Mouse (Mus musculus) heart, adult 2 months (tissue): ENCODE results near the gene Msi2. TPM values are rescaled to one million over a fixed set of nuclear protein-coding genes. Genes with fewer than 3 reads are reported as not detected.

Source experiments
- DNase-seq, 2 experiments: peaks; one replicate each; pipeline ENCODE4 v3.0.0; 2021
- H3K27ac ChIP-seq: fragments of 200-600 bp; 2 replicates; pipeline ENCODE4 v1.8.1; 2022
- H3K27me3 ChIP-seq: fragments of 200-500 bp; 2 replicates; pipeline ENCODE4 v1.6.1; 2012; ENCODE audit warnings: mild to moderate bottlenecking, low read length, inconsistent platforms, mixed read lengths; ENCODE audit not compliant: control insufficient read depth, insufficient read depth
- H3K36me3 ChIP-seq: fragments of 200-500 bp; 2 replicates; pipeline ENCODE4 v1.6.1; 2012; ENCODE audit warnings: low read length, inconsistent platforms; ENCODE audit not compliant: control insufficient read depth, insufficient read depth
- H3K4me1 ChIP-seq: fragments of 200-500 bp; 2 replicates; pipeline ENCODE4 v1.6.1; 2011; ENCODE audit warnings: low read length; ENCODE audit not compliant: control insufficient read depth, insufficient read depth
- H3K4me3 ChIP-seq: fragments of 200-600 bp; 2 replicates; pipeline ENCODE4 v1.8.1; 2022
- H3K79me2 ChIP-seq: fragments of 200-500 bp; replicated peaks from 2 replicates; pipeline ENCODE4 v1.6.1; 2012; ENCODE audit warnings: mild to moderate bottlenecking, inconsistent platforms, low read length, moderate library complexity, mixed read lengths; ENCODE audit not compliant: control insufficient read depth, insufficient read depth
- H3K9ac ChIP-seq: fragments of 200-500 bp; 2 replicates; pipeline ENCODE4 v1.6.1; 2012; ENCODE audit warnings: low read depth, mild to moderate bottlenecking, control low read depth, inconsistent platforms, low read length, mixed read lengths
- CTCF ChIP-seq: fragments of 200-600 bp; IDR thresholded peaks from 2 replicates; pipeline ENCODE4 v1.8.1; 2022; ENCODE audit warnings: antibody characterized with exemption, mild to moderate bottlenecking, moderate library complexity
- EP300 ChIP-seq: fragments of 200-500 bp; IDR thresholded peaks from 2 replicates; pipeline ENCODE4 v1.6.1; 2011; ENCODE audit warnings: low read depth, low read length, control low read depth; ENCODE audit not compliant: insufficient read depth
- POLR2A ChIP-seq: fragments of 200-500 bp; IDR thresholded peaks from 2 replicates; pipeline ENCODE4 v1.6.1; 2011; ENCODE audit warnings: mild to moderate bottlenecking, low read depth, low read length, control low read depth; ENCODE audit not compliant: insufficient read depth
- WGBS: fragments of 180-500 bp; shearing (Covaris S2); methylation state at CpG from one replicate; pipeline ENCODE4 v1.1.7; 2018; 5-methylcytosine and 5-hydroxymethylcytosine counted together
- intact Hi-C: fragments of 180-260 bp; cut with DNase I; formaldehyde crosslinking; loops from one replicate; pipeline ENCODE4 v1.15.1; 2025
- microRNA-seq, 2 experiments: library from miRNA; unstranded; fragments of <30 nt; microRNA quantifications; one replicate each; pipeline ENCODE4 v1.2.0; 2021
- polyA plus RNA-seq: library from polyadenylated mRNA; depleted of rRNA; stranded (reverse); fragments of >200 nt; gene quantifications from 2 replicates; pipeline ENCODE4 v1.2.3, GENCODE M21; 2012; rRNA removed
- total RNA-seq, 2 experiments: library from RNA; stranded (reverse); gene quantifications; 2 replicates each; pipeline ENCODE4 v1.2.3; 2021

Msi2 gene
- total and polyA plus RNA-seq, 3 experiments = 42.5 to 208 (median 176) TPM

GRCm38 (mm10) chr11:88297526-88297925, 420.8 kb downstream of the Msi2 start:
- no peaks in the 10 kb centered on the region for H3K4me1 ChIP-seq
- H3K79me2 ChIP-seq = no peaks in the 10 kb centered on the region
- no peak overlapping the region for H3K9ac ChIP-seq
- H3K27ac ChIP-seq = no peak overlapping the region
- no peak for DNase-seq
- no peaks in the 10 kb centered on the region for H3K36me3 ChIP-seq
- intact Hi-C loops = no loop called here
- H3K4me3 ChIP-seq = no peak overlapping the region
- 71% methylated on average over 4 of the region's 4 CpGs for WGBS
- 0 out of 2 replicates have a peak, but pooled peaks cover 1% of the 10 kb centered on the region for H3K27me3 ChIP-seq
- TF ChIP-seq POLR2A (no peak), EP300 (no peak), CTCF (peak; percentile 48)

GRCm38 (mm10) chr11:88295298-88295697, 423.0 kb downstream of the Msi2 start:
- WGBS = 91% methylated on average over 5 of the region's 5 CpGs
- no peak overlapping the region for H3K4me3 ChIP-seq
- no peak for TF ChIP-seq POLR2A
- no peak for TF ChIP-seq EP300
- TF ChIP-seq CTCF = no peak
- DNase-seq = no peak
- intact Hi-C loops = no loop called here
- H3K27me3 ChIP-seq = 0 out of 2 replicates have a peak, but pooled peaks cover 1% of the 10 kb centered on the region
- no peaks in the 10 kb centered on the region; the same call in 1 of the 2 replicates for H3K4me1 ChIP-seq
- no peaks in the 10 kb centered on the region for H3K36me3 ChIP-seq
- H3K79me2 ChIP-seq = no peaks in the 10 kb centered on the region
- H3K27ac ChIP-seq = no peak overlapping the region
- H3K9ac ChIP-seq = no peak overlapping the region

GRCm38 (mm10) chr11:88294394-88294710, 424.0 kb downstream of the Msi2 start:
- H3K79me2 ChIP-seq = no peaks in the 10 kb centered on the region
- intact Hi-C loops = loop anchor here (5.0 kb wide), 3 partner anchors 258 to 528 kb away; no protein-coding TSS in a partner anchor
- H3K27ac ChIP-seq = no peak overlapping the region
- no peak overlapping the region for H3K9ac ChIP-seq
- H3K4me3 ChIP-seq = no peak overlapping the region
- no peaks in the 10 kb centered on the region; the same call in 1 of the 2 replicates for H3K4me1 ChIP-seq
- 0 out of 2 replicates have a peak, but pooled peaks cover 1% of the 10 kb centered on the region for H3K27me3 ChIP-seq
- 56% methylated on average over 17 of the region's 17 CpGs for WGBS
- DNase-seq = no peak
- TF ChIP-seq CTCF = no peak
- TF ChIP-seq EP300 = no peak
- no peak for TF ChIP-seq POLR2A
- no peaks in the 10 kb centered on the region for H3K36me3 ChIP-seq

- 0 out of 2 replicates have a peak, but pooled peaks cover 1% of the 10 kb centered on the region for H3K27me3 ChIP-seq
- no peak for DNase-seq
- H3K4me1 ChIP-seq = no peaks in the 10 kb centered on the region; the same call in 1 of the 2 replicates
- no peak within 1 kb of the TSS for H3K9ac ChIP-seq
- 62% methylated on average over 20 of the region's 20 CpGs for WGBS
- no peaks in the 10 kb centered on the region for H3K36me3 ChIP-seq
- H3K79me2 ChIP-seq = no peaks in the 10 kb centered on the region
- intact Hi-C loops = loop anchor here (5.0 kb wide), 3 partner anchors 258 to 528 kb away; no protein-coding TSS in a partner anchor
- H3K27ac ChIP-seq = no peak within 1 kb of the TSS
- no peak within 1 kb of the TSS for H3K4me3 ChIP-seq
- TF ChIP-seq EP300 (no peak), CTCF (no peak), POLR2A (no peak)
Measured at GRCm38 (mm10) chr11:88293631-88294393, 424.5 kb downstream of the Msi2 start, which contains the start of gene Ccdc182. Ccdc182 (plus strand) TSS chr11:88294058.

DNA sequence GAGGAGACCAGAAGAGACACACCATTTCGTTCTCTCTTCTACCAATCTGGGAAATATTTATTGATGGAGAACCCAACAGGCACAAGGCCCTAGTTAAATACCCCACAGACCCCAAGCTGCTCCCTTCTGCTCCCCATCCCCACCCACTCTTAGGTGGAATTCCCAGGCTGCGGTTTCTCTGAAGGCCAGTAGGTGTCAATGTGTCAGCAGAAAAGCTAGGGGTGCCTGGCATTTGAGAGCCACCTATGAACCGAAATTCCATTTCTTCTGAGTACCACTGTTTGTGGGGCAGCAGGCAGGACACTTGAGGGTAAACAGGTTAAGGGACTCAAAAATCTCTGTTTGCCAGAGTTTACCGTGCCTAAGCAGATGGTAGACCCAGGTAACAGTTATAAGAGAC, 426.6 kb downstream of the Msi2 start:
- DNase-seq = peak in 1 of 2 experiments; percentile 15
- Histone ChIP-seq H3K4me3 (no peak overlapping the region), H3K4me1 (no peaks in the 10 kb centered on the region; the same call in 1 of the 2 replicates), H3K9ac (no peak overlapping the region), H3K79me2 (no peaks in the 10 kb centered on the region), H3K36me3 (no peaks in the 10 kb centered on the region), H3K27me3 (0 out of 2 replicates have a peak, but pooled peaks cover 1% of the 10 kb centered on the region), H3K27ac (no peak overlapping the region)
- intact Hi-C loops = loop anchor here (5.0 kb wide), 3 partner anchors 261 to 531 kb away; no protein-coding TSS in a partner anchor
- TF ChIP-seq CTCF = peak; percentile 78
- TF ChIP-seq EP300 = no peak
- WGBS = 42% methylated on average over 4 of the region's 4 CpGs

DNA sequence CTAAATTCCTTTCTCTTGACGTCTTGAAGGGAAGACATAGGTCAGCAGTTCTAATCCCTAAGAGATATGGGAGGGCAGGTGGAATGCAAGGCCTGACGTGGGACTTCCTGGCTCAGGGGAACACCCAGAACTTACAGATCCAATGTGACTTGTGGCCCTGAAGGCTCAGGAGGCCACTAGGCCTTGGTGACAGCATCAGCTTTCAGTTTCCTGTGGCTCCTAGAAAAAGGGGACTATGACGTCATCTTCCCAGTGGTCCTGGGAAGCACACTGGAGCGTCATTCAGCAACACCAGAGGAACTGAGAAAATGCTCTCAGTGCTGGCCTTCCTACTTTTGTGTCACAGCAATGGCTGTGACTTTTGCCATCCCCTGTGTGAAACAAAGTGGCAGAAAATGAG, 427.1 kb downstream of the Msi2 start:
- 46% methylated on average over 4 of the region's 4 CpGs for WGBS
- no peak for DNase-seq
- Histone ChIP-seq H3K4me1 (no peaks in the 10 kb centered on the region; the same call in 1 of the 2 replicates), H3K27me3 (0 out of 2 replicates have a peak, but pooled peaks cover 1% of the 10 kb centered on the region), H3K27ac (no peak overlapping the region), H3K9ac (no peak overlapping the region), H3K79me2 (no peaks in the 10 kb centered on the region), H3K4me3 (no peak overlapping the region), H3K36me3 (no peaks in the 10 kb centered on the region)
- TF ChIP-seq CTCF (no peak), EP300 (no peak), POLR2A (no peak)
- intact Hi-C loops = loop anchor here (5.0 kb wide), 3 partner anchors 261 to 531 kb away; no protein-coding TSS in a partner anchor

Small RNAs within 50 kb of the gene (microRNA-seq; reads per million reads assigned to microRNA genes)
- 9.0 to 12.0 reads per million in 2 experiments for gene Mir378b

Other genes with a start within 250 kb of the Msi2 start
- 100 to 1,000 TPM; 140 to 141 TPM for gene Akap1, start 146.1 kb upstream of the Msi2 start, total RNA-seq
- 125 and 178 TPM in 2 replicates for gene Akap1, start 146.1 kb upstream of the Msi2 start, polyA plus RNA-seq
- gene Scpep1, start 237.0 kb upstream of the Msi2 start, total RNA-seq = 10 to 100 TPM; 15.3 to 16.3 TPM
- gene Scpep1, start 237.0 kb upstream of the Msi2 start, polyA plus RNA-seq = 11.1 and 13.5 TPM in 2 replicates
- gene Elobl, start 248.4 kb upstream of the Msi2 start, total RNA-seq = not detected
- gene Elobl, start 248.4 kb upstream of the Msi2 start, polyA plus RNA-seq = 0.56 TPM in 1 of 2 replicates, not detected in the other